Mouse (Mus musculus) cerebellum, adult 18-20 months (tissue): Measurements from ENCODE around the gene Cdc42ep3.

Source experiments
- DNase-seq, 2 experiments: peaks; one replicate each; pipeline ENCODE4 v3.0.0; 2021

Cdc42ep3 gene

DNA sequence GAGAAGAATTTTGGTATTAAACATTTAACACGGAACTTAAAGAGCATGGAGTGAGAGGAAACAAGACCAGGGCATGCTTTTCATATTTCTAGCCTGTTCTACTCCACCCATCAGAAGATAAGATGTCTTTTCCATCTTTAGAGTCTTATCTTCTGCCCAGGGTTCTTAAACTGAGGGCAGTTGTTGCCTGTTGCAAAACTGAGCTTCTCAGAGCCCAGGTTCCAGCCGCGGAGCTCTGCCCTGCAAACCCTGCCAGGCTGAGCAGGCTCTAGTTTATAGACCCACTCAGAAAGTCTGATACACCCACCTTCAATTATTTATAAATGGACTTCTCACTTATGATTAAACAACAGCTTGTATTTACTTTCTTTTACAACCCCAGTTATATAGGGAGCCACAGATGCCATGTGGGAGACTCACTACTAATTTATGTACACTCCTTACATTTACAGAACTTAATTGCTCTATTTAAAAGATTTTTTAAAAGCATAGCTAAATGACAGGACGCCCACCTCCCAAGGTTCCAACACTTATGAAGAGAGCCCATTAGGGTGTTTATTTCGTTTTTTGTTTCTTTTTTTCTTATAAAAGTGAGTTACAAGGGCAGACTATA is 11.5 kb downstream of the Cdc42ep3 start:
- no peak for DNase-seq

DNA sequence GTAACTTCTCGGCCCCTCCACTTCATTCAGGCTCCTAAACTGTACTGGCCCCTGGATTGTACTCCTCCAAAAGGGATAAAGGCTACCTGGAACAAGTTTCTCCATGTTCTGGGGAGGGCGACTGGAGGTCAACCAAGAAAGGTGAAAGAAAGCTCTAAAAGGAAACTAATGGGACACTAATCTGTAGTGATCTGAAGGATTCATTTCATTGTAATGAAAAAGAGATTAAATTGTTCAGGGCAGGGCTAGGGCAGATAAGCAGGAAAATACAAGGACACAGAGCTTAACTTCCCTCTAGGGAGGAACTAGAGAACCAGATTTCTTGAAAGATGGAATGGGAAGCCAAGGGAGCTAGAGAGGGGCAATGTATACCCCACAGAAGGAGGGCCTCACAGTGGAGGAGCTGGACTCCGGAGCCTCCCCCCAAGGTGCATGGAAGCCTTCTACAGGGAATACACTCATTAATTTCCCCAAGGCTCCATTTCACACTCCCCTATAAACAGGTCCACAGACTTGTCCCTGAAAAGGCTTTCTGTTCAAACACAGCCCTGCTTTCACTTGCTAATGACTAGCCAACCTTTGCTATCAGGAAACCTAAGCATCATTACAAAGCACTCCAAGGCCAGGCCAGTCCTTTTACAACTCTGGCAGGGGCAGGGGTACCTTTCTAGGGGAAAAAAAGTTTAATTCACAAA is 12.1 kb downstream of the Cdc42ep3 start:
- DNase-seq, result no peak

DNA sequence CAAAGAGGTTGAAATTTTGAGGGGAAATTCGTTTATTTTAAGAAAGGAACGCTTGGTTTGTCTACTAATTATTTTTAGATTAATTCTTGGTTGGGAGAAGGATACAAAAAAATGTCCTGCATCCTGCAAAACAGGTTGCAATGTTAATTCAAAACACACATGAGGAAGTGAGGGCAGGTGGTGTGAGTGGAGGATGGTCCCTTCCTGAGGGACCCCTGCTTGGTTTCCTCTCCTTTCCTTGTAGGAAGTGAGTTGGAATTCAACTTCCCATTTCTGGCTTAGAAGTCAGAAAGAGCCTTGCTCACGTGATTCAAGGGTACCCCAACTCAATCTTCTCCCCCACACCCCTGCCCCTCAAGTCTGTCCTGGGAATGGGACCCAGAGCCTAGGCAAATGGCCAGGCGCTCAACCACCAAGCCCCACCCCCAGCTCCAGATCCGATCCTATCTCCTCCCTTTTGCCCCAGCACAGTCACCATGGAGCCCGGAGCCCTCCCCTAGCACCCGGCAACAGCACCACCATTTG is 12.9 kb downstream of the Cdc42ep3 start:
- DNase-seq, result no peak

DNA sequence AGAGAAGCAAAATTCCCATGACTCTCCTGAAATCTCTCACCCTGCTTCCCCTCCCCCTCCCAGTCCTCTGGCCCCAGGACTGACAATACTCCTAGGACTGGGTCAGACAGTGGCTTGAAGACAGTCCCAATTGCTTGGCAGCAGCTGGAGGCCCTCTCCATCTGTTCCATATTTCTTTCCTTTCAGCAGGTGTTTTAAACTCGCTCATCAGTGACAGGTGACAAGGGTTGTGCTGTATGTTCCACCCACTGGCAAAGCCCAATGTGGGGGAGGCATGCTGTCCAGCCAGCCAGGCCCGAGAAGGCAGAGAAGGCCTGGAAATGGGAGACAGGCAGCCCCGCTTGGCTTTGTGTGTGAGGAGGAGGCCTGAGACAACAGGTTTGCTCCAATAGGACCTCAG is 17.4 kb downstream of the Cdc42ep3 start:
- no peak for DNase-seq

DNA sequence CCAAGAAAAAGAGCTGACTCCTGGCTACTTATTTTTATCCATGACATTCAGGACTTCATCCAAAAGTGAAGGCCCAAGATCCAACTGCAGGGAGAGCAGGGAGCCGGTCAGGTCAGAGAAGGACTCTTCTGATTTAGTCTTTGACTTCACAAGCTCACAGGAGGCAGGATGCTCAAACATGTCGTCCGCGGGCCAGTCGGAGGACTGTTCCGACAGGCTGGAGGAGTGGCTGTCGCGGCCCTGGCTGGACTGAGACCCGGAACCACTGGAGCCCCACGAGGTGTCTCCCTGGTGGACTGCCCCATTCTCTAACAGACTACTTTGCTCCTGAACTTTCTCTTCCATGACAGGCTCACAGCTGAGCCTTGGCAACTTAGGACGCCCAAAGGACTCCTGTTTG is 20.2 kb downstream of the Cdc42ep3 start:
- no peak for DNase-seq

DNA sequence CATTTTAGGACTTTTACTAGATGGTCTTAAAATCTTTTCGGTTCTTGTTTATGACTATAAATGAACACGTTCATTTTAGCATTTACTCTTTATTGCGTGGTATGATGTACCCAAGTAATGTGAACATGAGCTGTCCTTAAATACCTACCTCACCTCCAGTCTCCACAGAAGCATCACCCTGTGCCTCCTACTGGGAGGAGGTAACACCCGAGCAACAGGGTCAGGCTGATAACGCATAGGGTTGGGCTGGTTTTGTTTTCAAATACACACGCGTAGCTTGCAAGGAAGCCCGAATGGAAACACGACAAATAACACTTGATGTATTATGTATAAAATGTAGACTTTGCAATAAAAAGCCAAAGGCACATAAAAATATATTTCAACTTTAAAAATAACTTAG is 21.2 kb downstream of the Cdc42ep3 start:
- DNase-seq, result no peak

DNA sequence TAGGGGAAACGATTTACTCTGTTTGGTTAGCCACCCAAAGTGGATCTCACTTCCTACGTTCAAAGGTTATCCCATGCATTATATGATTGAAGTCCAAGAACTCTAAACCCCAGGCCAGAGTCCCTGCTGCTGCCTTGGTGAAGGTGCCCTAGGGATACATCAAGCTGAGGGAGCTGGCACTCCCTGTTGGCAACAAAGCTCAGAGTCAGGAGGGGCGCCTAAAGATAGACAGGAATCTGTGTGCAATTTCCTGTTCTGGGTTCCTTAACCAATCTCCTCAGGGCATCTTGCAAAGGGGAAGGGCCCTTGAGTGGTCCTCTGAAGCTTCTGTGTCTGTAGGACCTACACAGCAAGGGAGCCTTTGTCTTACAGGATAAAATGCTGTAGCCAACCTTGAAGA is 22.0 kb downstream of the Cdc42ep3 start:
- DNase-seq, result no peak

DNA sequence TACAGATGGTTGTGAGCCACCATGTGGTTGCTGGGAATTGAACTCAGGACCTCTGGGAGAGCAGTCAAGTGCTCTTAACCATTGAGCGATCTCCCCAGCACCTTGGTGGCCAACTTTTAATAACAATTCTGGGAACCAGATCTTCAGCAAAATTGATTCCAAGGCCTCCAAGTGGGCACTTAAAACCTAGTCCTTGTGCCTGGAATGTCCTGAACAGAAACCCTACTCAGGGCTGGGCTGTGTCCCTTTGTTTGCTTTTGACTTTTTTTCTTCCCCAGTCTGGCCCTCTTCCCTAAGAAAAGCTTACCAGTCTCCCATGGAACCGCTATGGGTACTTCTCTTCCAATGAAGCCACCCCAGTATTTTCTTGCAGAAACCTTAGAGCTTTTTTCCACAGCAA is 24.5 kb downstream of the Cdc42ep3 start:
- no peak for DNase-seq

DNA sequence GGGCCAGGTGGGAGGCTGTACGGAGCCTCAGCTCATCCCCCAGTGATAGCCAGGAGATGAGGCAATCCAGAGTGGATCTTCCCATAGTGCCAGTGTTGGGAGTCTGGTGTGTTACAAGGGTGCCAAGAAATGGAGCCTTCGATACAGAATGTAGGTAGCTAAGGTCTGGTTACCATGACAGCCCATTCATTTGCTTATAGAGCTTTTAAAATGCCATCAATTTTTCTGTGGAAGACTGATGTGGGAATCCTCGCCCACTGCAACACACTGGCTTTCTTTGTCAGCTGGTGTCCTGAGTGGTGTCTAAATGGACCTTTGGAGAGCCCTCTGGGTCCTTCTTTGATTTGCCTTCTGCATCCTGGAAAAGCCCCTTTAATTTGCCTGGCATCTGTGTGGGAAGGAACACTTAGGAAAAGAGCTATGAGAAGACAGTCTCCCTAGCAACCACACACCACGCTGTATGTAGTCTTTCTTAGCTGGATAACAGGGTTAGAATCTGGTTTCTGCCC is 28.0 kb downstream of the Cdc42ep3 start:
- DNase-seq, result no peak

DNA sequence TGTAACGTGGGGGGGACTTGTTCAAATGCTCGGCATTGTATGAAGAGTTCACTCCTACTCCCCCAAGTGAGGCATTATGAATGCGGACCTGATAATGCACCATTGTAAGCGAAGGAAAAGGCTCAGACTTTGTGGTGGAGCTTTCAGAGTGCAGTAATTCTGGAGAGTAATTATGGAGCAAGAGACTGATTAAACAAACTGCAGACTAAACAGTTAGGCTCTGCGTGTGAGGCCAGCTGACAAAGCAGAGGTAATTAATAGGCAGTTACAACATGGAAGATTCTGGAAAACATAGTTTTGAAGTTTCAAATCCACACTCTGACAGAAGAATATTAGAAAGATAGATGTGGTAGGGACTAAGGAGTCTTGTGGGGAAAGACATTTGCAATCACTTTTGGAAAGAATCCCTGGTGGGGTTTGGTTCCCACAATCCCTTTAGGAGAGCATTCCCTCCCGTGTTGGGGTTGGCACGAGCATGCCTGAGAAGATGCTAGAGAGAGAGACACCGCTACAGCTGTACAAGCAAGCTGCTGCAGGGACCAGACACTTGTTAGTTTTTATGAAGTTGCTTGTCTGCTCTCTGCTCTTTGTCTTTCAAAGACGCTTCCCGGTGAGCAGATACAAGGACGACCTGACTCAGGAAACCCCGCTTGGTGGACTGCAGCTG is 37.7 kb downstream of the Cdc42ep3 start:
- DNase-seq, result no peak

DNA sequence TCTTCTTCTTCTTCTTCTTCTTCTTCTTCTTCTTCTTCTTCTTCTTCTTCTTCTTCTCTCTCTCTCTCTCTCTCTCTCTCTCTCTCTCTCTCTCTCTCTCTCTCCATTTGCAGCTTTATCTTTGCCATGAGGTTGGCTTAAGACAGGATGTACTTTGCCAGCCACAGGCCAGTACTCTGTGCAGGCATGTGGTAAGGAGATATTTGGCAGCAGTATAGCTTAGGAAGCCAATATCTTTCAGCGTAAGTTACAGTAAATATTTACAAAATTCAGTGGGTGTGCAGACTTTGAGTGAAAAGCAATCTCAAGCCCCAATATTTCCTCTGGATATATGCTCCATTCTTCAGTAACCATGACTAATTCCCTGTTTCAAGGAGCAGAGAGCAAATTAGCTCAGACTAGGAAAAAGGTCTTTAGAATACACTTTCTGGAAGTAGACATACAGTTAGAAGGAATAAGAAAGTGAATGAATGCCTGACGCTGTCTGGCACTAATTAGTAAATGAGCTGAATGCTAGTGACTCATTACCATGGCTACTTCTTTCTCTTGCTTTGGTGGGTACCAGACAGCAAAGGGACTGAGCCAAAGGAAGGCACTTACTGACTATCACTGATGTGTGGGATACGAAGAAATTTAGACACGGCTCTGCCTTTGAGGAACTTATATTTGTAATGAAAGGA is 39.3 kb downstream of the Cdc42ep3 start:
- DNase-seq, result no peak

DNA sequence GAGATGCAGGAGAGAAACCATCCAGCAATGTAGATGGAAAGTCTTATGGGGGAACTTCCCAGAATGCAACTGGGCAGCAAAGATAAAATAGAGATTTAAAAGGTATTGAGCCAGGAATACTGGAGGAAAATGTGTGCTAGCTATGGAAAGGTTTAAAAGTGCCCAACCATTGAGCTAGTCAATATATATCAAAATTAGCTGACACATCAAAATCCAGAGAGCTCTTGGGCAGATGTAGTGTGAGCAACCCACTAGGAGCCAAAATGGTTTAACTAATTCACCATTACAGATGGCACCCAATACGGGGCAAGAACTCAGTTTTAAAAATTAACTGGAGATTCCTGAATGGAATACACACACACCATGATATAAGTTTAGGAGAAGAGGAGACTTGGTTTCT is 44.4 kb downstream of the Cdc42ep3 start:
- DNase-seq, result no peak

DNA sequence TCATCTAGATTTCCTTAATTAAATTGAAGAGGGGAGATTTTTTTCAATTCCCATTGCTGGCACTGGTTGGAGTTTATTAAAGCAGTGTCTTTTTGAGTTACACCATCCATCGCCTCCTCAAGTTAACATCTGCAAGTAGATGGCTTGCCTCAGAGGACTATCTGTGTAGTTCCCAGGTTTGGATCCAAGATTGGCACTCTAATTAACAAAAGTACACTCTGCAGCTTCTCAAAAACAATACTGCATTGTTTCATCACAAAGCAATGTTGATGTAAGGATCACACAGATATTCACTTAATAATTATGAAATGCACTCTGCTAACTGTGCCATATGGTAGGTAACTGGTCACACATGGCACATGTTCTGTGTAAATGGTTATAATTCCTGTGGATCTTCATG is 45.4 kb downstream of the Cdc42ep3 start:
- no peak for DNase-seq

DNA sequence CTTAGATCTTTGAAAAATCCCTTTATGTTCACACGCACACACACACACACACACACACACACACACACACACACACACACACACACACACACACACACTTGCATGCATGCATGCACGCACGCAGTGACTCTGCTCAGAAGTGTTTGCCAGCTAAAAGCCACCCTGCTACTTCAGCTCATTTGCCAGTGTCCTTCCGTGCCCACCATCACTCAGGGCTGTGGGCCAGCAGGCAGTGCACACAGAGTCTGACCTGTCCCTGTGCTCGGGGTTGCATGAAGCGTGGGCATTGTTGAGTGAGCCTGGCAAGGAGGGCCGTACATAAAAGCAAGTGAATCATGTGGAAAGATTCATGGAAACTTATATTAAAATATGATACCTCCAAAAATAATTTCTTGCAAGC is 49.2 kb downstream of the Cdc42ep3 start:
- DNase-seq, result no peak

DNA sequence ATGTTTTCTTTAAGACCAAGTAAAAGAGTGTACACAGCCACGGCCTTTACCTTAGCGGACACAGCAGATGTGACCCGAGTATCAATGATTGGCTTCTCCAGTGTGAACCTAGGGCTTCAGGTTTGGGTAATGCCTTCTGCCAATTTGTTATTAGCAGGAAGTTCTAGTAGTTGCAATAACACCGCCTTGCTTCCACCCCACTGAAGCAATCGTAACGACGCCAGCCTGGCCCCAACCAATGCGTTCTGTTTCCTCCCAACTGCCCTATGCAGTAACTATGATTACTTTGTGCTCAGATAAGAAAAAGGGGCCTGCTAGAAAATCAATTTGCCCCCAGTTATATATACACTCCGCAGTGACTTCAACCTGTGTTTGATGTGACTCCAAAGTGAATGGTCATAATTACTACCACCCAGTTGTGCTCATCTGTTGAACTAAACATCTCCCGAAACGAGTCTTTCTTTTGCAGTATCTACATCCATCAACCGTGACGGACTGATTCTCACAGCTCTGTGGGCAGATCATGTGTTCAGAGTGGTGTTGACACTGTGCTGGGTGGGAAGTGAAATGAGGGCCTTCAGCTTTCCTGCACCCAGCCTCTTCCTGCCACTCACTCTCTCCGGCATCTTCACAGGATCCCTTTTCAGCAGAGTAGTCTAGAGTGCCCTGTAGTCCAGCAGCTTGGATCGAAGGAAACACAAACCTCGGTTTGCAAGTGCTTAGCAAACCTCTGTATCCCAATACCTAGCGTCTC is 51.0 kb downstream of the Cdc42ep3 start:
- no peak for DNase-seq

DNA sequence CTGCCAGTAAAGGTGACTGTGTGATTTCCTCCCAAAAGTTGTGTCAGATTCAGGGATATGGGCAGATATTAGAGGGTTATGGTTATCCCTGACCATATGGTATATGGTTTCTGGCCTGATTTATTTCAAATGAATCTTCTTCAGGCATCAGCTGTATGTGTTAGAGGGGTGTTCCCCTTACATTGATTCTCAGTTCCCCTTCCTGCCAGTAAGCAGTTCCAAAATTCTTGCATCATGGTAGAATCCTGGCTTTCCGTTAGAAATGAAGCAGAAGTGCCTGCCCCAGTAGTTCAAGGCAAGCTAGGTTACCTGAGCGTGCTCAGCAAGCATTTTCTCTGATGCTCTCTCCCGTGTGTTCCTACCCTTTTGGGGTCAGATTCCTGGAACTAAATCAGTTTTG is 51.7 kb downstream of the Cdc42ep3 start:
- DNase-seq, result no peak

DNA sequence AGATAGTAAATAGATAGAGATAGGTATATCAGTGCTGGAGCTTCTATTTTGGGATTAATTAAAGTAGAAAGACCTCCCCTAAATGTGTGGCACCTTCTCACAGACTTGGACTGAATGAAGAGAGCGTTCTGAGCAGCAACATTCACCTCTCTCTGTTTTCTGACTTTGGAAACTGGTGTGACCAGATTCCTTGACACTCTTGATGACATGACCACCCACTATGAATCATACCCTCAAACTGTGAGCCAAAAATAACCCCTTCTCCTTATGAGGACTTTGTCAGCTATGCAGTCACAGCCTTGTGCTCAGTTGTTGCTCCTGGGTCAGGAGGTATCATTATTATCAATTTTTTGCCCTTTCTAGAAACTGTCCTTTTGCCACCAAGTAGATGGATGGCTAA is 55.0 kb downstream of the Cdc42ep3 start:
- no peak for DNase-seq

DNA sequence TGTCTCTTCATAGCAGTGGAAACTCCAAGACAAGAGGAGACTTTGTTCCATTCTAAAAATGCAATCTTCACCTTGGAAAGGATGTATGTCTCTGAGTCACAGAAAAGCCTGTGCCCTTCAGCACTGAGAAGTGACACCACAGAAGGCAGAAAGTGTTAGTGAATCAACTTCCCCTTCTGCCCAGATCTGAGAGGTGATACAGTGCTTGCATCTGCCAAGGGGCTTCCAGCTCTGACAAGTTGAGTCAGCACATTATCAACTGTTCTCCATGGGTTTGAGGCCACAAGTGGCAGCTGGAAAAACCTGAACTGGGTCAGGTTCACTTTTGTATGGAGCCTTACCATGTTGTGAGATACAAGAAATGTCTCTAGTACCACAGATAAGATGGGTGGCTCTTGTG is 55.9 kb downstream of the Cdc42ep3 start:
- no peak for DNase-seq

DNA sequence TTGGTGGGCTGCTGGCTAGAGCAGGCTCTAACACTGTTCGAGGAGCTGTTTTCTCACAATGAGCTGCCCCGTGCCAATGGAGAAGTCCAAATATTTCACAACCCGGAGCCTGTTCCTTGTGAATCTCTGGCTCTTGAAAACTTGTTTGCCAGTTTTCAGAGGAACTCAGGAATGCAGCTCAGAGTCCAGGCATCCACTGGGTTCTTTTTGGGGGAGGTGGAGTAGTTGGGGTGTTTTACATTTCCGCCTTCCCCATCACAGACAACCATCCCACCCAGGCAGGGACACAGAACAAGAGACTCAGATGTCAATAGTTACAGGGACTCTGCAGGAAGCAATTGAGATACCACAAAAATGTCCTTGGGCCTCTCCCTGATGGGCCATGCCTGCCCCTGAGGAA is 59.0 kb downstream of the Cdc42ep3 start:
- DNase-seq, result no peak

DNA sequence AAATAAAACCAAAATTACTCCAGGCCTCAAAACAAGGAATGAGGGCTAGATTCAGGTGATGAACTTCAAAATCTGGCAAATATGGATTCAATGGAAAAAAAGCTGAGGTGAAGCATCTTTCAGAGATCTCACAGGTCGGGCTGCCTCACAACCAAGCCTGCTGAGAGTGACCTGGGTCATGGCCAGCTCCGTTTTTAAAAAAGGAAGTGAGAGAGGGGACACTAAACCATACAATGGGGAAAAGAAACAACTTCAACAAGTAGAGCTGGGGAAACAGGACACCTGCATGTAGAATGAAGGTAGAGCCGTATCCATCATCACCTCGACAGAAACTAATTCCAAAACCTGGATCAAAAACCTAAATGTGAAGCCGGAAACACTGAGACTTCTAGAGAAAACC is 63.2 kb downstream of the Cdc42ep3 start:
- no peak for DNase-seq

DNA sequence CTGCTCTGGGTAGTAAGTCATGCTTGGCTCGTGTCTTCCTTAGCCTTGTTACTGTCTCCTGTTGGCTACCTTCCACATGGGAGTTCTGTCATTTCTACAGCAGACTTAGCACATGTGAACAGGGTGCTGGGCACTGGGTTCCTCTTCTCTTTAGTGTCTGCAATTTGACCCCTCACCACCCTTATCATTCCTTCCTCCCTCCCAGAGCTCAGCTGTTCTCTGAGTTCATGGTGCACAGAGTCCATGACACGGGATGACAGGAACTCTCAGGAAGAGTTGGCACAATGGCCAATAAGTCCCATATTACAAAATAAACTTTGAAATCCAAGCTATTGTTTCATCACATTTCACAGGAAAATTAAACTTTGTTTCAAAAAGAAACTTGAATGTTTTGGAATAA is 64.2 kb downstream of the Cdc42ep3 start:
- DNase-seq, result no peak

DNA sequence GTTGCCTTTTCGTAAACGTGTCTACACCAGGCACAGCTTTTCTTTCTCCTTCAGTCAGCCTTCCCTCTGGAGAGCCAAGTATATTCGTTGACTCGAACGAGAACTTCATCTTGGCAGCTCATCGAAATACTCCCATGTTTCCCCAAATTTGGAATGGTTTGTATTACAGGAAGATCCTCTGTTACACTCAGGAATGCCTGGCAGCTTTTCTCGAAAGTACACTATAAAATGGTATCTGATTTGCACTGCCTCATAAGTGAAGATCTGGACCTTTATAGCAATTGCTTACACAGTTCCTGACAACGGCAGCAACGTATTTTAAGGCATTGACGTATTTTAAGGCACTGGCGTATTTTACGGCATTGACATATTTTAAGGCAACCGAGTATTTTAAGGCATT is 67.6 kb downstream of the Cdc42ep3 start:
- no peak for DNase-seq
